Mouse (Mus musculus) right cerebral cortex, adult 2 months (tissue): ENCODE data around the gene Pde8a.

Source experiments
- DNase-seq, 2 experiments: peaks; one replicate each; pipeline ENCODE4 v3.0.0; 2021 to 2022; ENCODE audit warnings: low spot score in 2 of 2

Gene Pde8a

DNA sequence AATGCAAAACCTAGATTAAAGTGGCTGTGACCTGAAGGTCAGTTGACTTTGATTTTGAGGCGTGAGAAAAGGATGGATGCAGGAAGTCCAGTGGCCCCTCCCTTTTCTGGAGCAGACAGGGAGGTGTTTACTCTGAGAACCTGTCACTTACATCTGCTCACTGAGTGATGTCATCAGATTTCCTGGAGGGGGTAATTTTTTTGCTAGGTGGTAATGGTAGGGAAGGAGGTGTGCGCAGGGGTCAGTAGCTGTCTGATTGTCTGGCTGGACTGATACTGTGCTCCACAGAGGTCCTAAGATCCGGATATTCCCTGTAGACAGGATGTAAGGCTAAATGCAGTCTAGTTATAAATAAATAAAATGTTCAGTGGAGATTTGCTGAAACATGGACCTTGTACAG is 59.5 kb downstream of the Pde8a start:
- no peak for DNase-seq

DNA sequence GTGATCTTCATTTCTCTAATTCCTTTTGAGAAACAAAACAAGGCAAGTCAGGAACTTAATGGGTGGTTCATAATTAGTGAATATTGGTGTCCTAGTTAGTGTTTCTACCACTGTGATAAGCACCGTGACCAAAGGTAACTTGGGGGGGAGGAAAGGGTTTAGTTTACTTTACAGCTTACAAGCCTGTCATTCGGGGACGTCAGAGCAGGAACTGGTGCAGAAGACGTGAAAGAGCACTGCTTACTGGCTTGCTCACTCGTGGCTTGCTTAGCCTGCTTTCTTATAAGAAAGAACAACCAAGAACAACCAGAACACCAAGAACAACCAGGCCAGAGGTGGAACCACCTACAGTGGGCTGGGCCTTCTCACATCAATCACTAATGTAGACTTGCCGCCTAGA is 65.6 kb downstream of the Pde8a start:
- DNase-seq, result no peak

DNA sequence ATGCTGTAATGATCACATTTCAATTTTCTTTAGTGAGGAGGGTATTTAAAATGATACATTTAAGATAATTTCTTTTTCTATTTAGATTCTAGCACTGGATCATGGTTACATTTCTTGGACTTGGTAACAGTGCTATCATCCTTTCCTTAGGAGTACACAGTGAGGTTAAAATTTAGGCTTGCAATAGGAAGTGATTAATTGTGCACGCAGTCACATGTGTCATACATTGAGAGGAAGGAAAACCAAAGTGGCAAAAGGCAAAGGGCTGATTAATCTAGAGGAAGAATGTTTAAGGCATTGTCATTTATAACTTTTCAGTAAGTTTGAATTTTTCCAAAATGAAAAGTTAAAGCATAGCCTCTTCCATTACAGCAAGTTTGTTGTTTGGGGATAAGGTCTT is 67.8 kb downstream of the Pde8a start:
- no peak for DNase-seq

DNA sequence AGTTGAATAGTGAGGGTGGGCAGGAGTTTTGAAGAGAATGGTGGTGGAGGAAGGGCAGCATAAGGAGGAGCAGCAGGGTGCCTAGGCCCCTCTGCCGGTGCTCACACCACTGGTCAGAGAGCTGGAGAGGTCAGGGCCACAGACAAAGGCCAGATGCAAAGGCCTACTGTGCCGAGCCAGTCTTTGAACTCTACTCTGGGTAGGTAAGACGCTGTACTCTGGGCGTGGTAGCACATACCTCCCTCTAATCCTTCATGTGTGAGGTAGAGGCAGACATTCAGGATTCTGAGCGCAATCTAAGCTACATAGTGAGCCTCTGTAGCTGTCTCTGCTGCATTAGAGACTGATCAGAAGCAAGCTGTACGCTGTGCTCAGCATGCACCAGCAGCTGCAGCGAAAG is 73.1 kb downstream of the Pde8a start:
- DNase-seq, result no peak

DNA sequence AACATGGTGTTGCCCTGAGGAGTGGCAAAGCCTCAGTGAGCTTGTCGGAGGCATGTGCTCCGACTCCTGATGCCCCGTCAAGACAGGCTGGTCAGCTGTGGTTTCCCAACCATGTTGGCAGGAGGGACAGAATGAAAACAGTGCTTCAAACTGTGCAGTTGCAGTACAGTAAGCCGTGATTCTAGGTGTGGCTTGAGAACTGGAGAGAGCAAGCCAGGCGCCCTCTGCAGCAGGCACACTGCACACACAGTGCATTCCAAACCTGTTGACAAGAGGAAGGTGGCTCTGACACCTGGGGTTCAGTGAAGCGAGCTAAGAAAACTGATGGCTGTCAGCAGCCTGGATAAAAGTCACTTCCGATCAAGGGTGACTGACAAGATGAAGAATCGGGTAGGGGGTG is 73.5 kb downstream of the Pde8a start:
- DNase-seq, result no peak

DNA sequence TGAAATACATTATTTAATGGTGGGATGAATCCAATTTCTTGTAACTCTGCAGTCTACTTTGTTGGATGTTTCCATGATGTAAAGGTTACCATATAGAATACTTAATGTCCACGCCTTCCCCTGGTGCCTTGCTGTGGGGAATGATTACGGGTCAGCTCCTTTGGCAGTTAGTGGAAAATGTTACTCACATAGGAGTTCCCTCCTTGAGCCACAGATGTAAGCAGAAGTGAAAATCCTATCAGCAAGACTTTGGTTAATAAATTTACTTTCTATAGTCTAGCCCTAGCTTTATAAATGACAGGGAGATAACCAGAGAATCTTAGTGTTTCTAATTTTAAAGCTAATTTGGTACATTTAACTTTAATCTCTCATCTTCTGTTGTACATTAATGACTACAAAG is 81.8 kb downstream of the Pde8a start:
- no peak for DNase-seq

DNA sequence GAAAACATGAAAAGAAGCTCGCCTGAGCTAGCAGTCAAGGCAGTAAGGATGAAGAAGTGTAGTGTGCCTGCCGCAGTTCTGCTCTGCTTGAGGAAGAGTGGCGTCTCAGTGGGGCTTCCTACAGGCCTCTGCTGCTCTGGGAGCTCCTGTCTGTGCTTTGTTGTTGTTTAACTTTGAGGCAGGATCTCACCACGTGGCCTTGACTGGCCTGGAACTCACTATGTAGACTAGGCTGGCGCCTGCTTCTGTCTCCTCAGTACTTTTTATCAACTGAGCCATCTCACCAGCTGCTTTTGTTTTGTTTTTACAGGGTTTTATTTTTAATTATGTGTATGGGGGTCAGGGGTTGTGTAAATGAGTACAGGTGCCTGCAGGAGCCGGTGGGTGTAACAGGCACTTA is 84.8 kb downstream of the Pde8a start:
- DNase-seq, result no peak

DNA sequence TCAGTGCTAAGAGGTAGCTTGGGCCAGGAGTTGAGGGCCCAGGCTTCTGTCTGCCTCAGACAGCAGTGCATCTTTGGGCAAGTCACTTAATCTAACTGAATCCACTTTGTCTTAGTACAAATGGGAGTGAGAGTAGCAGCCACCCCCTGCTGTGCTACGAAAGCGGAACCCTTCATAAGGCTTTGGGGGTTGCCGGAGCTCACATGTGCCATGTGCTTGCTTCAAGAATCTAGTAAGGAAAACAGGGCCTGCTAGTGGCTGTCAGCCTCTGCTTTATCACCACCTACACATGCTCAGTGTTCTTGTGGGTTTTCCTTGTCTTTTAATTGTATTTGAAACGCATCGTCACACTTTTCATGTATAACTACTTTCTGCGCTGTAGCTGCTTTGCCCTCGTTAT is 87.9 kb downstream of the Pde8a start:
- DNase-seq, result no peak

DNA sequence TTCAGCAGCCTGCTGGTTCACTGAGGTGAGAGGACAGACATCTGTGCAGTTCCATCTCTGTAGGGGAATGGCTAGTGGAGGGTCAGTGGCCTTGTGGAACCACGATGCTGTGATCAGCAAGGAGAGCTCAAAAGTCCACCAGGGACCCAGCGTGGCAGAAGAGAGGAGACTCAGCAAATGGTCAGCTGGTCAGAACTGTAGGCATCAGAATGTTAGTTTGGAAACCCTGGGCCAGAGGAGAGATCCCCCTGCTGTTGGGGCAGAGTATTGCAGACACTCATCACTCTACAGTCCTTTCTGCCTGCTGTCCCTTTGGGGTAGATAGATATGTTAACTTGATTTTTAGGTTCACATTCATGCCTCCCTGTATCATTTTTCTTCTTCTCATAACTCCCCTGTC is 90.3 kb downstream of the Pde8a start:
- DNase-seq, result no peak

DNA sequence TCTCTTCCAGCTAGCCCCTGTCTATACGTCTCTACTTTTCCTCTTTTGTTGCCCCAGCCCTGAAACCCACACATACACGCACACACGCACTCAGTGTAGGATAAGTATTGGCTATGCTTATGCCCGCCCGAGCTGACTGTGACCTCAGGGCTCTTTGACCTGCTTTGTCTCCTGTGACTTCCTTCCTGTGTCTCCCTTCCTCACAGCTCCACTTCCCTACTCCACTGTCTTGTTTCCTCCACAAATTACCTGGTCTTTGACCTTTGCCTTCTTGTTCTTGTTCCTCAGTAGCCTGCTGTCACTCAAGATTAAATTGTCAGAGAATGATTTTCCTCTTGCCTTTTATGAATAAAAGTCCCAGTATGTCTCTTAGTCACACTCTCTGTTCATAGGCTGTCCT is 90.7 kb downstream of the Pde8a start:
- no peak for DNase-seq

DNA sequence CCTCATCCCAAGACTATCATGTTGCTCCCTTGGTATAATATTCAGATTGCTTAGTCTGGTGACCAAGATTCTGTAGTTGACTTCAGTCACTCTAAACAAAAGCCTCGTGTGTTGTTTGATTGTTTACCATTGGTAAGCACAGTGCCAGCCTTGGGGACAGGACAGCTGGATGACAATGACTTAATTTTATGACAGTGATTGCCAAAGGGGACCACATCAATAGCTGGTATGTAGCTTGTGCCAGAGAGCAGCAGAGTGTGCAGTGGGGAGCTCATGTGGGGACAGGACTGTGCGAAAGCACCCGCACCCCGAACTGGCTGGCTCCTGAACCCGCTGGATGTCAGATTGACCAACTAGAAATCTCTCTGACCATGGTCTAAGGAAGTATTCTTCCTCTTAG is 91.3 kb downstream of the Pde8a start:
- no peak for DNase-seq

DNA sequence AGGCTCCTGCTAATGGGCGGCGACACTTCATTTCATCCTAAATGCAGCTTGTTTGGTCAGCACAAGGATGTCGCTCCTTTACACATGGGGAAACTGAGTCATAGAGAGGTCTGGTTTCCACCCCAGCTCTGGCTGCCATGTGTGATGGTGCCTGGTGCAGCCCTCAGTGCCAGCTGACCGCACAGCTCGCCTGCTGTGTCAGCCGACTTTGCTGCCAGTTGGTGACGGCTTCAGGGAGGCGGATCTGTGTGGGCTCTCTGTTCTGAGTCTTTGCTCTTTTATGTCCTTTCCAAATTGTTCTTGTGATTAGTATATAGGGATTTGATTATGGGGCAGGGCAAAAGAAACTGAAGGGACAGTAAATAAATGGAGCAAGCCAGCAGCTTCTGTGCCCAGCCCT is 94.3 kb downstream of the Pde8a start:
- peak in 1 of 2 experiments; percentile 21 for DNase-seq

DNA sequence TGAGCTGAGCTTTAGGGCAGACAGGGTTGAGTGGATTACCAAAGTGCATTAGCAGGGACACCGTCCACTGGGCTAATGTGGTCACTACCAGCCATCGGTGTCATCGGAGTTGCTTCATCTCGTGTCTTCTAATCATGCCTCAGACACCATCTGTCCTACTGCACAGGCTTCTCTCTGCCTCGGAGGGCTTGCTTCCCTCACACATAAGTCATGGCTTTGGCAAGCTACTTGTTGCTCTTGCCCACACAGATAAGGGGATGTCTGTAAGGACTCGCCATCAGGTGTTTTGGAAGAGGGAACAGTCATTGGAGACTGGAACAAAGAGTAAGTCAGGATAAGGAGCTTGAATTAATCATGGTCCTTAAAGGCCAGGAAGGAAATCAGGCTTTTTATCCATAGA is 95.9 kb downstream of the Pde8a start:
- no peak for DNase-seq

DNA sequence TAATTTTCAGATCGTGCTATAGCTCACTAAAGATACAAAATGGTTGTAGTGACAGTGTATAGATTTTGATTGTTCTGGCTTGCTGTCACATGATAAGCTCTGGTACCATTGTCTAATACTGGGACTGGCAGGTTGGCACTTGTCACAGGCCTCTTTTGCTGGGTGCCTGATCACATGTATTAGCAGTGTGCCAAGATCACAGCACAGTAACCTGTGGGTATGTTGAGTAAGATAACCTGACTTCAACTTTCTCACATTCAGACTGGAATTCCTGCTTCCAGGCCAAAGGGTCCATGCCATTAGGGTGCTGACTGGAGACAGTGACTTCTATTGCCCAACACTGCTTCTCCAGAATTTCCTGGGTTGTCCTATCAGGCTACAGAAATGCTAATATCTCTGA is 97.7 kb downstream of the Pde8a start:
- no peak for DNase-seq

DNA sequence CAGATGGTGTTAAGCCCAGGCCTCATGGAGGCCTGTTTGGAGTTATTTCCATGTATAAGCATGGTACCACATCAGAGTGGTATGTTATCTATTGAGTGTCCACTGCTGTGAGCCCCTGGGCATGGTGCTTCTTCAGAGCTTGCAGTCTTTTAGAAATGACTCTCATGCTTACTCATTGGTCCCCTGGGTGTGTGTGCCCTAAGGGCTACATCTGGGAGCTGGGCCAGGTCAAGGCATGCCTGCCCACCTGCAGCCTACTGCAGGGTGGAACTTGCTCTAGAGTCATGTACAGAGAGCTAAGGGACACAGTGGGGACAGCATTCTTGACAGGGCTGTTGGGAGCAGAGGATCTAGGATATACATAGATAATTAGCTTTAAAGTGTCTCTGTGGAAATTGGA is 98.2 kb downstream of the Pde8a start:
- no peak for DNase-seq

DNA sequence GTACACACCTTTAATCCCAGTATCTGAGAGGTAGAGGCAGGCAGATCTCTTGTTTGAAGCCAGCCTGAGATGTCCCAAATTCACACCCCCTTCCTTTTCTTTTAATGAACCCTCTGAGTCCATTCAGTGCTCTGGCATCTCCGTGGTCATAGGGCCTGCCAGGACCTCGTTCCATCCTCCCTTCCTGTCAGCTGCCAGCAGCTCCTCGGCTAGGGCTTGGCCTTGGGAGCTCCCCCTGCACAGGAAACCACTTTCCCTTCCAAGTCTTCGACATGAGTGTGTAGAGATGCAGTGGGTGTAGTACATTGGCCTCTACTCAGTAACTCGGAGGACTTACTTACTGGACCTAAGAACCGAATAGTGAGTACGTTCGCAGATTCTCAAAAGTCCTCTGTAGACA is 102.2 kb downstream of the Pde8a start:
- no peak for DNase-seq

DNA sequence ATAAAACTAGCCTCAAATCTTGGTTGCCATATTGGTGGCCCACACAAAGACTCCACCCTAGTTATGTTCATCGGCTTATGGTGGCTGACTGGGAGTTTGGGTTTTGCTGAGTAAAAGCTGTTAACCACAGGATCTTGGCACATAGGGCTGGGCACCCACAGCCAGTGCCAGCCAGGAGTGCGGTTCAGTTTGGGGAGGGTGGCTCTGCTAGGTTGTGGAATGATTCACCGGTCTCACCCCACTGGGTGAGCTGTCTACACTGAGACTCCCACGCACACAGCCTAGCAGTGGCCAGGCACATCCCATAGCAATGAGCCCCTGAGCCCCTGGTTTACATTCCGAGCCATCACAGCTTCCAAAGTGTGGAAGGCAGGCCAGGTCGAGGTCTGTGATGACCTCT is 106.4 kb downstream of the Pde8a start:
- DNase-seq, result peak in 1 of 2 experiments; percentile 16

DNA sequence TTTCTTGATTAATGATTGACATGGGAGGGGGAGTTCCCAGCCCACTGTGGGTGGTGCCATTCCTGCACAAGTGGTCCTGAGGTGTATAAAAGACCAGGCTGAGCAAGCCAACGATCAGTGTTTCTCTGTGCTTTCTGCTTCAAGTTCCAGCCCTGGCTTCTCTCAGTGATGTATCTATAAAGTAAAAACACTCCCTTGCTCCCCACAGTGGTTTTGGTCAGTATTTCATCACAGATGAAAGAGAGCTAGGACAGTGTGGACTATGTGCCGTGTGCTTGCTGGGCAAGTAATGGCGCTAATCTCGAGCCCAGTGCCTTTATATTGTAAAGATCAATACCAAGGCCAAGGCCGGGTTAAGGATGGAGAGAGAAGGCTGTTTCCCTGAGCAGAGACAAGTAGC is 108.4 kb downstream of the Pde8a start:
- DNase-seq, result no peak

DNA sequence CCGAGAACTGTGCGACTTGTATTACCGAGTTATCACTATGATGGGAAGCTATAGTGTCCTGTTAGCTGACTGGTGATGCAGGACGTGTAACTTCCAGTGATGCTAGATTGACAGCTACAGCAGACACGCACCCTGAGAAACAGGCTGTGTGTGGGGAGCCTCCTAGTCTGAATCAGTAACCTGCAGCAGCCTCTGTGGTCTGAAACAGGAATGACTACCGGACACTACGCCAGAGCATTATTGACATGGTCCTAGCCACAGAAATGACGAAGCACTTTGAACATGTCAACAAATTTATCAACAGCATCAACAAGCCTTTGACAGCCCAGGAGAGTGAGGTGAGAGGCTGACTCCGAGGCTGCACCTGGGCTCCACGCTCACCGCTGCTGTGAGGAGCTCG is 112.6 kb downstream of the Pde8a start:
- no peak for DNase-seq

DNA sequence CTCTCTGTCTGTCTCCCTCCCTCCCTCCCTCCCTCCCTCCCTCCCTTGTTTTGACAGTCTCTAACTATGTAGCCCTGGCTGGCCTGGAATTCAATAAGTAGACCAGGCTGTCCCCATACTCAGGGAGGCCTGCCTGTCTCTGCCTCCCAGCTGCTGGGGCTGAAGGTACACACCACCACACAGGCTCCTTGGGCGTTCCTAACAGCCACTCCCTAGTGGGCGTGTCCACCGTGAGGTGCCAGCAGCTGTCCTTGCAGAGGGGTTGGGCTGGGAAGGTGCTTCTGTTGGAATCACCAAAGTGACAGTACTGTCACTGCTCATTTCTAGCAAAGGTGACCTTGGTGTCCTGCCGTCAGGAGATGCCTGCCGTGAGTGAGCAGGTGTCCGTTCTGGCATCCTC is 113.5 kb downstream of the Pde8a start:
- DNase-seq, result no peak

DNA sequence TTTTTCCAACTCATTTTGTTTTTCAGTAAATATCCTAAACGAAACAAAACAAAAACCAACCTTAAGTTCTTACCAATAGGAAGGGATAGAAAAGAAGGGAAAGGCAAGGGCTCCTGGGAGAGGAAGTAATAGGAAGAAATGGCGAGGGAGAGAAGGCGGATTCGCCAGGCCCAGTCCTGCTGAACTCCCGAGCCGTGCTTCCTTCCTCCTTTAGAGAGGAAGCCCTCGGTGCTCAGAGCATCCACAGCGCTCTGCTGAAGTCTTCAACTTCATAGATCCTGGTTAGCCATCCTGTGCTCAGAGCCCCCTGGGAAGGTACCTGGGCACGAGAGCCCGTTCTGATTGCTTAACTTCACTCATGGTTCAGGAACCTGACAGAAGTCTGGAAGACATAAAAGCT is 114.3 kb downstream of the Pde8a start:
- no peak for DNase-seq

DNA sequence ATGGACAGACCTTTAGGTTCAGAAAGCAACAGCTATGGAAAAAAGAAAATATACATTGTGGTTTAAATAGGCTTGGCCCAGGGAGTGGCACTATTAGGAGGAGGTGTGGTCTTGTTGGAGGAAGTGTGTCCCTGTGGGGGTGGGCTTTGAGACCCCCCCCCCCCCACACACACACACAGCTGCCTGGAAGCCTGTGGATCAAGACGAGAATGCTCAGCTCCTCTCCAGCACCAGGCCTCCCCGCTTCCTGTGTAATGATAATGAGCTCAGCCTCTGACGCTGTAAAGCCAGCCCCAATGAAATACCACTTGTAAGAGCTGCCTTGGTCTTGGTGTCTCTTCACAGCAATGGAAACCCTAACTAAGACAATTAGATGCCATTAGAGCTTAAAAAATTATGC is 117.4 kb downstream of the Pde8a start:
- DNase-seq, result no peak

DNA sequence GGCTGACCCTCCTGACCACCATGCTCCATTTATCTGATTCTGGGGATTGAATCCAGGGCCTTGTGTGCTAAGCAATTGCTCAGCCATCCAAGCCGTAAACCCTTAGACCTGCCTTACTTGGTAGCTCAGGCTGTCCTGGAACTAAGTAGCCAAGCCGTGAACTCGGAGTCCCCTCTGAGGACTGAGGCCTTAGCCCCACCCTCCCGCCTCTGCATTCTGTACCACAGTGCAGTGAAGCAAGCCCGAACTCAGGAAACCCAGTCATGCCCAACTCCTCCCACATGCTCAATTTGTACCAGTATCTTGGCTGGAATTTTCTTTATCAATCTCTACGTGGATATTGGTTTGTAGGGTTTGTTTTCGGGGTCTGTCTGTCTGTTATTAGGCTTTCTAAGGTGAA is 118.5 kb downstream of the Pde8a start:
- no peak for DNase-seq

DNA sequence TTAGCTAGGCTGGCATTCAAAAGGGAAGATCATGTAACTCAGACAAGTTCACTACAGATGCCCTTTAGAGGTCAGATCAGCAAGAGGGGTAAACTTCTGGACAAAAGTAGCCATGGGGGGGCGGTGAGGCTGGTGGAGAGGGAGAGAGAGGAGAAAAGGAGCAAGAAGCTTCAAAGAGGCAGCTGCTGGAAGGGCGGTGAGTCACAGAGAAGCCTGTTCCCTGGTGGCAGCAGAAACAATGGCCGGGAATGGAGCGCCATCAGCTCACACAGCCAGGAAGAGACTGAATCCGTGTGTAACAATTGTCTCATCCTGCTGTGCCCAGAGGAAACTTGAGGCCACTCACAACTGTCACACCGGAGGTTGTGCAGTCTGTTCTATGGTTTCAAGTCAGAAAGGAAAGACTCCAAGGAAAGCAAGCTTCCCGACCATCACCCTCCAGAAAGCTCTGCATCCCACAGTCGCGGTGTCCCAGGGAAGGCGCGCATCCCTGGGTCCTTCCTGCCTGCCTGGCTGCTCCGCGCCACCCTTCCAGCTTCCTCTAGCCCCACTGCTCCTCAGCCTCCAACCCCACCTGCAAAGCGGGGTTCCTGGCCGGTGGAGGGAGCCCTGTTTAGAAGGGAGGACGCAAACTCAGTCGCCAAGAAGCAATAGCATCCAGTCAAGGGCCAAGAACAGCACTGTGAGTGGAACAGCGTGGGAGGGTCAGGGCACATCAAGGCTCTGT is 122.5 kb downstream of the Pde8a start:
- DNase-seq, result no peak

DNA sequence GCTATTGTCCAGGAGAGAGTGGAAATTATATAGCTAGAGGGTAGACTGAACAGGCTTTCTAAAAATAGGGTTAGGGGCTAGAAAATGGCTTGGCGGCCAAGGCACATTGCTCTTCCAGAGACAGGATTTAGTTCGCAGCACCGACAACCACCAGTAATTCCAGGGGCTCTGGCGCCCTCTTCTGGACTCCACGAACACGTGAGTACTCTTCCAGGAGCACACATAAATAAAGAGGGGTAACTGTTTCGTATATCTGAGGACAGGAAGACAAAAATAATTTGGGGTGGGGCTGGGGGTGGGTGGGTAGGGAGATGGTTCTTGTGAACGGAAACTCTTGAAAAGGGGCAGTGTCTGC is 123.0 kb downstream of the Pde8a start:
- peak in 1 of 2 experiments; percentile 41 for DNase-seq
